Mouse (Mus musculus): Measurements from ENCODE around the gene Exosc5.

The Exosc5 gene

GRCm38 (mm10) chr7:25658657-25659472 lies at the start of gene Exosc5, which contains the start of gene Bckdha:
Gene Exosc5 (plus strand): TSS chr7:25659164.
Gene Bckdha (minus strand): TSS chr7:25658981.
- DNase-seq: peak; percentile 99

DNA sequence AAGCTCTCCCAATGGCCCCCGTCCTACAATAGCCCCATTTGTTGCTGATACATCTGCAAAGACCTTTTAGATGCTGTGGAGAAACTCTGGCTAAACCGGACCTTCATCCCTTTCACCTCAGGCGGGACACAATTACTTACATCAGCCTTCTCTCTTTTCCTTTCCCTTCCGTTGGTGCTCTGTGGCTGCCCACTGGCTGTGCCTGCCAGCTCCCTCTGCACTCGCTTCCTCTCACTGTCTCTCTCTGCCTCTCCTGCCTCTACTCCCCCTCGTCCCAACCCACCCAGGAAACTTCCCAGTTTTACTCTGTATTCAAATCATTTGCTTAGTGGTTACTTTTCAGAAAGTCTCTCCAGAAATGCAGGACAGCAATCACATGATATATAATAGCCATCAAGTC lies 48.9 kb upstream of the Exosc5 start:
- no peak for DNase-seq

DNA sequence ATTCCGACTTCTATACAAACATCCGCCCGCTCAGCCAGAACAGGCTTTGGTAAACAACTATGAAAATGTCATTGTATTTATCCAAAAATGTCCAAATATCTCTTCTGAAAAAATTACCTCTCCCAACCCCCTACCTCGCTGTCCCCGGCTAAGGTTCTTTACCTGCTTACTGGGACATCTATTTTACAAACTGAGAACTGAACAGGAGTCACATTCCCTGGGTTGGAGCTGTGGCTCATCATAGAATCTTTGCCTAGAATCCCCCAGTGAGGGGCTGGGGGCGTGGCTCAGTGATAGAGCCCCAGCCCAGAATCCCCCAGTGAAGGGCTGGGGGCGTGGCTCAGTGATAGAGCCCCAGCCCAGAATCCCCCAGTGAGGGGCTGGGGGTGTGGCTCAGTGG lies 47.5 kb upstream of the Exosc5 start:
- DNase-seq: no peak

- no peak for DNase-seq
Observed at GRCm38 (mm10) chr7:25614086-25614485, 44.9 kb upstream of the Exosc5 start.

DNA sequence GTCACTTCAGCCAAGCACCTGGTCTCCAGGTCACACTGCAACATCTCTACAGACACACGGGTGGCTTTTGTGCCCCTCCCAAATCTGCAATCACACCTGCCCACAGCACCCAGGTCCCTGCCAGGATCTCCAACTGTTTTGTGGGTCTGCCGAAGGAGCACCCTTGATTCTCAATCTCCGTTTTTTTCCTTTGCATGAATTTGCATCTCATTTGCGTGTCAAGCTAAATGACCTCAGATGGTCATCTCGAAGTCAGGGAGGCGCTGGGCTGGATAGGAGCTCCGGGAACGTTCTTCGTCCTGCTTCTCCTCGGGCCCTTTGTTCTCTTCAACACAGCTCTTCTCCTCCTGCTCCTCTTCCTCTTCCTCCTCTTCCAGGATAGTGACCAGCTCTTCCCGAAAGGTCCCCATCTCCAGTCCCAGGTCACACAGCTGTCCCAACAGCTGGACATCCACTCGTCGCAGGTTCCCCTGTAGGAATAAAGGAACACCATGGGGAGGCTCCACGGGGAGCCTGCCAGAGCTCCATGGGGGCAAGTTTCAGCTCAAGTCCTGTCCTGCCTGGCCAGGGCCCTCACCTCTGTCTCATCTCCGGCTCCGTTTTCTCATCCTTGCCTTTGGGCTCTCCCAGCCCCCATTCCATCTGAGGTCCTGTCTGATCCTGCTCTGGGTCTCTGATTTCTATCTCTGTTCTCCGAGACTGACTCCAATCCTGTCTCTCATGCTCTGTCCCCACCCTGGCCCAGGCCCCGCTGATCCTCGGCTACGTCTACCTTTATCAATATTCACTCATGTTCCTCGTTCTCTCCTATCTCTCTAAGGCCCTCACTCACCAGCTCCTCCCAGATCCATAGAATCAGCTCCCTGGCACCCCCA lies 43.9 kb upstream of the Exosc5 start:
- no peak for DNase-seq

DNA sequence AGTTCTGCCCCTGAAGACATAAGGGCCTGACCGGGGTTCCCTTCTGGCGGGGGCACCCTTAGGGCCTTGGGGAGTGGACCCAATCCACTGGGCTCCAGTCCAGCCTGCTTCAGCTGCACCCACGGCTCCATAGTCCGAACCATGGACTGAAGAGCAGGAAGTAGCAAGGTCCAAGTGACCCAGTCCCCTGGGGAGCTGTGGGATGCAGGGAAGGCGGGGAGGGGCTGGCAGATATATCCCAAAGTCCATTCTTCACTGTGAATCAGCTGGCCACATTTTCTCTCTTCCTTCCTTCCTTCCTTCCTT lies 43.3 kb upstream of the Exosc5 start, which contains the start of gene Erich4:
Gene Erich4 (minus strand): TSS at position 187 of the 306 bp plus-strand sequence.
- no peak for DNase-seq

DNA sequence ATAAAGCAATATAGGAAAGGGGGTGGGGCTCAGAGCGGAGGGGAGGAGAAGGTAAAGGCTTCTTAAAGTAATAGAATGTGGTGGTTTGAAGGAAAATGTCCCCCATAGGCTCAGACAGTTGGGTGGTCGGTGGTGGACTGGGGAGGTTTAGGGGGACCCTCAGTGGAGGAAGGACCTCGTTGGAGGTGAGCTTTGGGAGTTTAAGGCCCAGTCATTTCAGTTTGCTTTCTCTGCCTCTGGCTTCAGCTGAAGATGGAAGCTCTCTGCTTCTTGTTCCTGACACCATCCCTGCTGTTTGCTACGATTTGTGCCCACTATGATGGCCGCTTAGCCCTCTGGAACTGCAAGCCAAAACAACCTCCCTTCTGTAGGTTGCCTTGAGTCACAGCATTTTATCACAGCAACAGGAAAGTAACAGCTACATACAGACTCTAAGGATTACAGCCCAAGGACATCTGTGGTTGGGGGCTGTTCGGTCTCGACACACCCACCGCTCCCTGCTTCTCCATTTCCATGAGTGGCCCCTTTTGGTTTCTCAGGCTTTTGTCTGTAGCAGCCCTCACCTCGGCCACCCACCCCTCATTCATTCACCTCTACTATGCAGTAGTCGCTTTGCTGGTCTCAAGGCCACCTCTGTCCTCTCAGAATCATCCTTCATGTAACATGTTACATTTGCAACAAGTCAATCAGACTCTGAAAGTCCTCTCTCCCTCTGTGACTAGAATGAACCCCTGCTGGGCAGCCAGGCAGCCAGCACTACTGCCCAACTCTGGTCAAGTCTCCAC lies 41.4 kb upstream of the Exosc5 start:
- no peak for DNase-seq

DNA sequence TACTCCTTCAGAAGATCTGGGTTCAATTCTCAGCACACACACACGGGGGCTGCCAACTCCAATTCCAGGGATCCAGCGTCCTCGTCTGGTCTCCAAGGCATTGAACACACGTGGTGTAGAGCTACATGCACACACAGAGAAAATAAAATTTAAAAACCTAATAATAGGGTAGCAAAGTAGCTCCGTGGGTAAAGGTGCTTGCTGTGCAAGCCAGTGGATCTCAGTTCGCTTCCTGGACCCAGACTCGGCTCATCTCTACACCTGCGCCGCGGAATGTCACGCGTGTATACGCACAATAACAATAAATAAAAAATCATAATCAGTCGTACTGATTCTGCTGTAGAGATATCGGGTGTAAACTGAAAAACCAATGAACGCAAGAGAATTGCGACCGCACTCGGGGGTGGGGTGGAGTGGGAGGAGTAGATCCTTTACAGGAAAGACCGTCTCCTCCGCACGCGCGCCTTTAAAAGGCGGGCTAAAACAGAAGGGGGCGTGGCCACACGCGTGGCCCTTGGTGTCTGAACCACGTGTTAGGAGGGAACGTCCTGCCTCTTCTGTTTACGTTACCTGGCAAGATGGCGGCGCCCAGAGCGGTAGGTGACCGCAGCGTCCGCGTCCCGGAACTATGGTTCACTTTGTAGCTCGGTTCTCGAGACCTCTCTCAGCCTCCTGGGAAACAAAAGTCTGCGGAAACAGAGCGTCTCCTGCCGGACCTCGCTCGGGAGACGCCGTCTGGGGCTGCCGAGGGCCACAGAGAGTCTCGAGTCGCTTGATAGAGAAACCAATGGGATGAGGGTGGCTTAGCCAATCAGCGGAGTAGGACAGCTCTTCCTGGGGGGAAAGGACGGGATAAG lies 39.9 kb upstream of the Exosc5 start, which contains the start of gene Dmac2:
Gene Dmac2 (plus strand): TSS at position 550 of the 857 bp plus-strand sequence.
- peak; percentile 94 for DNase-seq

DNA sequence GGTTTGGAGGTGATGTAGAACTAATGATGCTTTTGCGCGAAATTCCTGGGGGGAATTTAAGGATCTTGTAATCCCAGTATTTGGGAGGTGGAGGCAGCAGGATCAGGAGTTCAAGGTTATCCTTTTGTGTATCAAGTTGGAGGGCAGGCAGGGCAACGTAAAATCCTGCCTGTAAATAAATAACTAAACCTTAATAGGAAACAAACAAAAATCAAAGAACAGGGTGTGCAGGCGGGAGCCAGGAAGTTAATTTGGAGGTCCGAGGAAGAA lies 39.3 kb upstream of the Exosc5 start:
- no peak for DNase-seq

- DNase-seq: peak; percentile 9
Observed at GRCm38 (mm10) chr7:25620101-25620500, 38.9 kb upstream of the Exosc5 start.

DNA sequence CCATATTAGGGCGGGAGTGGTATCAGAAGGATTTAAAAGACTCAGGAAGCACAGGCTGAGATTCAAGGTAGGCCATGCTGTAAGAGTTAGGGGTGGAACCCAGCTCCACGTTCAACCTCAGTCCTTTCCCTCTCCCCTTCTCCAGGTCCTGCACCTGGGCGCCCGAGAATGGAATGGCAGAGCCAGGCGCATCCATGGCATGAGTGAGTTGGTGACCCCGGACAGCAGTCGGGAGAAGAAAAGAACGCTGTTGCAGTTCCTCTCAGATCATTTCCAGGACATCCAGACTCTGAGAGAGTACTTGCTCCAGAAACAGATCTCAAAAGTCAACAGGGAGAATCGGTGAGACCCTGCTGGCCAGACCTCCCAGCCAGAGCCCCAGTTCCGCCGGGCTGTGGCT lies 38.2 kb upstream of the Exosc5 start:
- no peak for DNase-seq

DNA sequence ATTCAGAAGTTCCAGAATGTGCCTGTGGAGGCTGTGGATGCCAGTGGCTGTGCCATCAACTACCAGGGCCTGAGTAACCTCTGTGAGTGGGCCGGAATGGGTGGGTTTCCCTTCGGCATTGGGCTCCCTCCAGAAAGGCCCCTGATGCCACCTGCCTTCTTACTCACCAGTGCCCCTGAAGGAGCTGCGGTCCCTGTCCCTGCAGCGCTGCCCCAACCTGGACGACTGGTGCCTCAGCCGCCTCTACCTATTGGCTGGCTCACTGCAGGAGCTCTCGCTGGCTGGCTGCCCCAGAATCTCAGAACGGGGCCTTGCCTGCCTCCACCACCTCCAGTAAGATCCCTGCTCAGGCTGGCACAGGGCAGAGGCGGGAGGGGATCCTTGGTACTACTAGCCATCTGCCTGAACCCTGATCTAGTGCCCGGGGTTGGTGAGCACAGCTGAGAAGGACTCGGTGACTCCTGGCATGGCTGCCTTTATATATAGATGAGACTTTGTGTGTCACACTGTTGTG lies 35.0 kb upstream of the Exosc5 start:
- no peak for DNase-seq

GRCm38 (mm10) chr7:25624851-25625250 lies 34.1 kb upstream of the Exosc5 start:
- no peak for DNase-seq

DNA sequence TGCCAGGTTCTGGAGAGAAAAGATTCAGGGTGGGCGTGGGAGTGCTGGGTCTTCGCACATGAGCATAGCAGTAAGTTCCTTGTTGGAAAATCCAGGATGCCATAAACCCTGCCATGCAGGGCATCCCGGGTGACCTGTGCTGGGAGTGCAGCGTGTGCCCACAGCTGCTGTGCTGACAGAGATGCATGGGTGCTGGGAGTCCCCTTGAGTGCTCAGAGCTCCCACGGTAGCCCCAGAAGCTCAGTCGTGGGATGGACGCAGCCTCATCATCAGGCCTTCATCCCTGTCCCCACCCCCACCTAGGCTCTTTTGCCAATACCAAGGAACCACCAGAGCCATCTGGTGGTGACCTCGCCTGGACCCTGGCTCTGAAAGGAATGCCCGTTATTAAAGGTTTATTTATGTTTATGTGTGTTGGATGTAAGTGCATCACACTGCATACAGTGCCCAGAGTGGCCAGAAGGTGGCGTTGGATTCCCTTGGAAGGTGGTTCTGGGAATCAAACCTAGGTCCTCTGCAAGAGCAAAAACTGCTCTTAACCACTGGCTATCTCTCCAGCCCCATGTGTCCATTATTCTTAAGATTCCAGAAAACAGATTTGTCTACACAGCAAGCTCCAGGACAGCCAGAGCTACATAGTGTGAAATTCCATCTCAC lies 33.2 kb upstream of the Exosc5 start:
- no peak for DNase-seq

- DNase-seq: no peak
Observed at GRCm38 (mm10) chr7:25626509-25627430, 32.2 kb upstream of the Exosc5 start, which contains the start of gene B3gnt8. Gene B3gnt8 (plus strand): TSS chr7:25626654.

GRCm38 (mm10) chr7:25627431-25628322 lies 31.3 kb upstream of the Exosc5 start:
- no peak for DNase-seq

DNA sequence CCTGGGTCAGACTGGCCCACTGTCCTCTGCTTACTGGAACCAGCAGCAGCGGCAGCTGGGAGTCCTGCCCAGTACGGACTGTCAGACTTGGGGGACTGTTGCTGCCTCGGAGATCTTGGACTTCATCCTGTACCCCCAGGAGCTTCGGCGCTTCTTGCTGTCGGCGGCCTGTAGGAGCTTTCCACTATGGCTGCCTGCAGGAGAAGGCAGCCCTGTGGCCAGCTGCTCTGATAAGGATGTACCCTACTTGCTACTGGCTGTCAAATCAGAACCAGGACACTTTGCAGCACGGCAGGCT lies 30.7 kb upstream of the Exosc5 start:
- DNase-seq: no peak

DNA sequence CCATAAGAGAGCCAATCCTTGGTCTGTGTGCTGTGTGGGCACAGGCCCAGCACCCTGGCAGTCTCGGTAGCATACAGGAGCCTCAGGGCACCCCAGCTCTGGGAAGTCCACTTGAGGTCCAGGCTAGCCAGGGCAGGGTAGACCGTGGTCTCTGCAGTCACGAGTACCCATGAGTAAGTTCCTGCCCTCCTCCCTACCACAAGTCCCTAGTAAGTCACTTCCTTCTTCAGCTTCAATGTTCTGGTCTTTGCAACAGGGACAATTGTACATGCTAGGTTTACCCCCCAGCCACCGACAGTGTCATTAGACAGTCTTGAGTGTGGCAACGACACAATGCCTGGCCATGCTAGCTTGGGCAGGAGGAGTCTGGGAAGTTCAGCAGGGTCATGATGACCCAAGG lies 26.3 kb upstream of the Exosc5 start:
- DNase-seq: no peak

DNA sequence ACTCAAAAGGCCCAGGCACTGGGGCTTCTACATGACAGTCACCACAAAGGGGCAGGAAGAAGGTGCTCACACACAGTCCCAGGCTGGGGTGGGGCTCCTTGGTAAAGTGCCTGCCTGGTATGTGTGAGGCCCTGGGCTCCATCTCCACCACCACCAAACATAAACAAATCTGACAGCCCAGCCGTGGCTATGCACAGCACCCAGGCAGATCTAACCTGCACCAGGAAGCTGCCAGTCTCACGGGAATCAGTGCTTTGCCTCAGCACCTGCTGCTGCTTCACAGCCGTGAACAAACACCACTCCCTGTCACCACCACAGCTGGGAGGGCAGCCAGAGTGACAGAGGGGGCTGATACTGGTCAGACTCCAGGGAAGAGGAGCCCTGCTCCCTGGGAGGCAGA lies 22.6 kb upstream of the Exosc5 start:
- DNase-seq: no peak

DNA sequence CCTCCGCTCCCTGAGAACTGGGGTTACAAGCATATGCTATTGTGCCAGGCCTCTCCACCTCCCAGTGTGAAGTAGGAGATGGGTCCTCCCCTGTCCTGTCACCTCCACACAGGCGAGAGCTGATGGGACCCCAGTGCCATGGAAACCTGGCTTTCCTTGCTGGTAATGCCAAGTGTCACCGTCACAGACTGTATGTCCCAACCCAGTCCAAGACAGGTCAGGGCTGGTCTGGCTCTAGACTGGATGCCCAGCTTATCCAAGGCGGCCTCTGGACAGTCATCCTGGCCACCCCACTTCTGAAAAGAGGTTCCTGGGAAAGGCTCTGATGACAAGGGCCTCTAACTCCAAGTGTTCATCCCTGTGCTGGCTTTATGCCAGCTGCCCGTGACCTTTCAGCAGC lies 21.9 kb upstream of the Exosc5 start:
- no peak for DNase-seq

All from cerebellum, adult 11 months (tissue).